17 mouse cellular contexts compared by ENCODE assay signal in genomic region chr16:52468426-52468825, GRCm38 (mm10). TPM values are rescaled to one million over a fixed set of nuclear protein-coding genes. Genes with fewer than 3 reads are reported as not detected.
DNase-seq lines count a peak whose midpoint lies in the region; ATAC-seq lines count a peak whose summit lies in the region.
"Had no signal": no experiment of that assay in that cellular context is flagged by ENCODE, and none has a peak within 500 bp of the region (broad histone marks: within the 10 kb centered on the region; RNA-seq: fewer than 3 reads in every experiment).

No protein-coding gene starts in this region.

- H3K27me3 ChIP-seq in midbrain, embryonic 15.5 days (replicated peaks): no peaks in the 10 kb centered on the region
- no peaks in the 10 kb centered on the region for H3K27me3 ChIP-seq in forebrain, embryonic 12.5 days
- no peaks in the 10 kb centered on the region for H3K27me3 ChIP-seq in hindbrain, embryonic 13.5 days
- H3K27me3 ChIP-seq: forebrain, embryonic 13.5 days; heart, embryonic 13.5 days; lung, embryonic 15.5 days had no signal

- peak; percentile 55 for ATAC-seq in activated CD4-positive, CD25-positive, alpha-beta regulatory T cell, adult 4 months
- no peak for ATAC-seq in midbrain, embryonic 15.5 days (replicated peaks)
- ATAC-seq in forebrain, embryonic 12.5 days (ENCODE audit: low FRiP score): no peak
- ATAC-seq in hindbrain, embryonic 13.5 days (ENCODE audit: low FRiP score): no peak
- ATAC-seq: forebrain, embryonic 13.5 days had no signal

- no peaks in the 10 kb centered on the region for H3K79me2 ChIP-seq in macrophage (ENCODE audit: inconsistent target)

- intact Hi-C loops in gastrocnemius, postnatal 36 days (cut with DNase I): no loop called here

- H3K27ac ChIP-seq in macrophage: peak overlapping the region; percentile 97
- no peak overlapping the region for H3K27ac ChIP-seq in midbrain, embryonic 15.5 days
- no peak overlapping the region for H3K27ac ChIP-seq in forebrain, embryonic 12.5 days
- H3K27ac ChIP-seq in hindbrain, embryonic 13.5 days: no peak overlapping the region
- H3K27ac ChIP-seq: forebrain, embryonic 13.5 days; heart, embryonic 13.5 days; limb, embryonic 10.5 days; lung, embryonic 15.5 days; midbrain, embryonic 10.5 days had no signal

- H3K36me3 ChIP-seq in macrophage (ENCODE audit: inconsistent target): no peaks in the 10 kb centered on the region
- H3K36me3 ChIP-seq in midbrain, embryonic 15.5 days (replicated peaks): no peaks in the 10 kb centered on the region
- H3K36me3 ChIP-seq in forebrain, embryonic 12.5 days (replicated peaks): no peaks in the 10 kb centered on the region
- no peaks in the 10 kb centered on the region for H3K36me3 ChIP-seq in hindbrain, embryonic 13.5 days
- H3K36me3 ChIP-seq: heart, embryonic 13.5 days; limb, embryonic 10.5 days; lung, embryonic 15.5 days; midbrain, embryonic 10.5 days had no signal

- no peak overlapping the region for H3K9ac ChIP-seq in midbrain, embryonic 15.5 days
- no peak overlapping the region for H3K9ac ChIP-seq in forebrain, embryonic 12.5 days
- no peak overlapping the region for H3K9ac ChIP-seq in hindbrain, embryonic 13.5 days
- H3K9ac ChIP-seq: forebrain, embryonic 13.5 days; heart, embryonic 13.5 days; lung, embryonic 15.5 days had no signal

- H3K4me1 ChIP-seq in midbrain, embryonic 15.5 days: no peaks in the 10 kb centered on the region
- no peaks in the 10 kb centered on the region for H3K4me1 ChIP-seq in forebrain, embryonic 12.5 days
- no peaks in the 10 kb centered on the region for H3K4me1 ChIP-seq in hindbrain, embryonic 13.5 days (replicated peaks)
- H3K4me1 ChIP-seq: forebrain, embryonic 13.5 days; heart, embryonic 13.5 days; limb, embryonic 10.5 days; lung, embryonic 15.5 days; midbrain, embryonic 10.5 days had no signal

- H3K4me3 ChIP-seq in macrophage (ENCODE audit: inconsistent target): no peak overlapping the region
- no peak overlapping the region for H3K4me3 ChIP-seq in midbrain, embryonic 15.5 days
- no peak overlapping the region for H3K4me3 ChIP-seq in forebrain, embryonic 12.5 days (replicated peaks)
- H3K4me3 ChIP-seq in hindbrain, embryonic 13.5 days: no peak overlapping the region
- H3K4me3 ChIP-seq: forebrain, embryonic 13.5 days; heart, embryonic 13.5 days; limb, embryonic 10.5 days; lung, embryonic 15.5 days; midbrain, embryonic 10.5 days; myocyte had no signal

- H3K4me2 ChIP-seq in midbrain, embryonic 15.5 days: no peak overlapping the region
- no peak overlapping the region for H3K4me2 ChIP-seq in forebrain, embryonic 12.5 days
- no peak overlapping the region for H3K4me2 ChIP-seq in hindbrain, embryonic 13.5 days
- H3K4me2 ChIP-seq: forebrain, embryonic 13.5 days; heart, embryonic 13.5 days; liver, embryonic 11.5 days; lung, embryonic 15.5 days had no signal

- DNase-seq in spleen, postnatal 36 days (ENCODE audit: low spot score in 2 of 2): peak; percentile 49 to 54
- DNase-seq in spleen, adult 12 weeks (ENCODE audit: low spot score): no peak
- DNase-seq in gastrocnemius, postnatal 36 days: no peak
- DNase-seq: cerebellum, adult 9-11 months; thymus, postnatal 14 days had no signal

- H3K9me3 ChIP-seq in midbrain, embryonic 15.5 days: no peaks in the 10 kb centered on the region
- no peaks in the 10 kb centered on the region for H3K9me3 ChIP-seq in forebrain, embryonic 12.5 days
- no peaks in the 10 kb centered on the region for H3K9me3 ChIP-seq in hindbrain, embryonic 13.5 days
- H3K9me3 ChIP-seq: forebrain, embryonic 13.5 days; heart, embryonic 13.5 days; limb, embryonic 10.5 days; lung, embryonic 15.5 days; midbrain, embryonic 10.5 days had no signal

RNA-seq across cellular contexts. Expression of gene Alcam, which starts 14.6 kb away (rescaled TPM):
- polyA plus RNA-seq in activated CD4-positive, CD25-positive, alpha-beta regulatory T cell, adult 4 months (2017; shearing (Covaris generic)): 1 to 10 TPM; 5.5 to 7.0 TPM
- 1,000 to 10,000 TPM in 2 of 26 experiments, 100 to 1,000 TPM in 24; 136 to 1,652 (median 442) TPM for total RNA-seq in macrophage (2018; cell fraction: chromatin; rRNA removed)
- 100 to 1,000 TPM in 24 of 26 experiments, 10 to 100 TPM in 2; 85.8 to 258 (median 182) TPM for total RNA-seq in macrophage (2018; cell fraction: cytosol; rRNA removed)
- total RNA-seq in macrophage (2018; cell fraction: nucleus; rRNA removed): 1,000 to 10,000 TPM in 1 of 26 experiments, 100 to 1,000 TPM in 25; 128 to 1,190 (median 364) TPM
- 108 to 331 TPM (median 162 TPM) in 3 replicates for polyA plus RNA-seq in macrophage (2018)
- polyA plus RNA-seq in midbrain, embryonic 15.5 days (2015; fragmentation: Nextera tagmentation; extraction: Ambion mirVana): 23.5 and 26.6 TPM in 2 replicates
- 17.4 and 30.5 TPM in 2 replicates for polyA plus RNA-seq in forebrain, embryonic 12.5 days (2016; fragmentation: Nextera tagmentation; extraction: Ambion mirVana)
- 18.6 and 23.0 TPM in 2 replicates for polyA plus RNA-seq in hindbrain, embryonic 13.5 days (2015; fragmentation: Nextera tagmentation; extraction: Ambion mirVana)
- total RNA-seq in gastrocnemius, postnatal 36 days (2021): 1 to 10 TPM in 1 of 2 experiments, under 1 TPM in 1; 0.82 to 1.1 TPM

Comparison
In these comparisons a context has a peak if more than half of its experiments do, and no peak if none do; other contexts are left out.
1. DNase-seq: peak in spleen, postnatal 36 days (2 of 2); none in spleen, adult 12 weeks (single experiment) and gastrocnemius, postnatal 36 days (0 of 2).